Mouse (Mus musculus): ENCODE data around the gene Dcps. TPM values are rescaled to one million over a fixed set of nuclear protein-coding genes. Genes with fewer than 3 reads are reported as not detected.

Gene Dcps
- 70.9 and 72.5 TPM in 2 replicates for polyA plus RNA-seq (2015; fragmentation: Nextera tagmentation; extraction: Ambion mirVana)

GRCm38 (mm10) chr9:35175251-35176123 lies at the start of gene Dcps:
Gene Dcps (minus strand): TSS chr9:35176061.
- peak within 1 kb of the TSS; percentile 87 for H3K27ac ChIP-seq (replicated peaks)
- peaks cover 18% of the 10 kb centered on the region for H3K4me1 ChIP-seq (replicated peaks)
- no peaks in the 10 kb centered on the region for H3K9me3 ChIP-seq
- peak within 1 kb of the TSS; percentile 82 for H3K4me2 ChIP-seq
- ATAC-seq (ENCODE audit: low read depth): peak; percentile 98
- WGBS: under 1% methylated on average over 38 of the region's 38 CpGs
- no peaks in the 10 kb centered on the region for H3K27me3 ChIP-seq
- H3K9ac ChIP-seq: peak within 1 kb of the TSS; percentile 69
- peak within 1 kb of the TSS; percentile 56 for H3K4me3 ChIP-seq
- H3K36me3 ChIP-seq: 0 out of 2 replicates have a peak, but pooled peaks cover 5% of the 10 kb centered on the region

- H3K27me3 ChIP-seq: no peaks in the 10 kb centered on the region
- ATAC-seq (ENCODE audit: low read depth): no peak
- no peaks in the 10 kb centered on the region for H3K9me3 ChIP-seq
- H3K4me1 ChIP-seq (replicated peaks): no peaks in the 10 kb centered on the region
- WGBS: 95% methylated on average over 3 of the region's 3 CpGs
- no peak overlapping the region for H3K9ac ChIP-seq
- no peak overlapping the region for H3K27ac ChIP-seq (replicated peaks)
- H3K36me3 ChIP-seq: peaks cover 67% of the 10 kb centered on the region
- no peak overlapping the region for H3K4me3 ChIP-seq
- H3K4me2 ChIP-seq: no peak overlapping the region
Measured at GRCm38 (mm10) chr9:35223466-35223865, 47.6 kb upstream of the Dcps start.

GRCm38 (mm10) chr9:35217963-35218362 lies 42.1 kb upstream of the Dcps start:
- Histone ChIP-seq H3K36me3 (peaks cover 91% of the 10 kb centered on the region), H3K9ac (no peak overlapping the region), H3K27me3 (no peaks in the 10 kb centered on the region), H3K4me2 (no peak overlapping the region), H3K4me1 (replicated peaks) (no peaks in the 10 kb centered on the region), H3K27ac (replicated peaks) (no peak overlapping the region), H3K9me3 (no peaks in the 10 kb centered on the region), H3K4me3 (no peak overlapping the region)
- 83% methylated on average over 1 of the region's 1 CpGs for WGBS
- no peak for ATAC-seq (ENCODE audit: low read depth)

GRCm38 (mm10) chr9:35211573-35212511 lies 36.0 kb upstream of the Dcps start:
- Histone ChIP-seq H3K4me1 (replicated peaks) (peaks cover 24% of the 10 kb centered on the region), H3K4me2 (peak overlapping the region; percentile 76), H3K27me3 (no peaks in the 10 kb centered on the region), H3K4me3 (peak overlapping the region; percentile 79), H3K9me3 (no peaks in the 10 kb centered on the region), H3K36me3 (peaks cover 63% of the 10 kb centered on the region), H3K9ac (peak overlapping the region; percentile 84), H3K27ac (replicated peaks) (peak overlapping the region; percentile 68)
- 37% methylated on average over 26 of the region's 26 CpGs for WGBS
- ATAC-seq (ENCODE audit: low read depth): no peak

GRCm38 (mm10) chr9:35210542-35211474 lies 34.9 kb upstream of the Dcps start, which contains the start of gene Foxred1:
Gene Foxred1 (minus strand): TSS chr9:35211055.
- Histone ChIP-seq H3K4me3 (peak within 1 kb of the TSS; percentile 79), H3K9ac (peak within 1 kb of the TSS; percentile 89), H3K27me3 (no peaks in the 10 kb centered on the region), H3K9me3 (no peaks in the 10 kb centered on the region), H3K4me1 (replicated peaks) (peaks cover 24% of the 10 kb centered on the region), H3K36me3 (peaks cover 64% of the 10 kb centered on the region), H3K4me2 (peak within 1 kb of the TSS; percentile 84), H3K27ac (replicated peaks) (peak within 1 kb of the TSS; percentile 95)
- ATAC-seq (ENCODE audit: low read depth): peak; percentile 100
- under 1% methylated on average over 72 of the region's 72 CpGs for WGBS

- Histone ChIP-seq H3K9ac (no peak overlapping the region), H3K4me3 (no peak overlapping the region), H3K4me2 (no peak overlapping the region), H3K4me1 (replicated peaks) (peaks cover 13% of the 10 kb centered on the region), H3K9me3 (no peaks in the 10 kb centered on the region), H3K27me3 (no peaks in the 10 kb centered on the region), H3K36me3 (peaks cover 55% of the 10 kb centered on the region), H3K27ac (replicated peaks) (no peak overlapping the region)
- ATAC-seq (ENCODE audit: low read depth): no peak
- WGBS: 97% methylated on average over 2 of the region's 2 CpGs
Measured at GRCm38 (mm10) chr9:35204421-35204820, 28.6 kb upstream of the Dcps start.

GRCm38 (mm10) chr9:35203536-35203935 lies 27.7 kb upstream of the Dcps start:
- WGBS: 66% methylated on average over 3 of the region's 3 CpGs
- no peak for ATAC-seq (ENCODE audit: low read depth)
- H3K27ac ChIP-seq (replicated peaks): no peak overlapping the region

GRCm38 (mm10) chr9:35200529-35201060 lies 24.7 kb upstream of the Dcps start:
- H3K4me1 ChIP-seq (replicated peaks): peaks cover 17% of the 10 kb centered on the region
- no peaks in the 10 kb centered on the region for H3K27me3 ChIP-seq
- no peaks in the 10 kb centered on the region for H3K9me3 ChIP-seq
- peak overlapping the region; percentile 59 for H3K4me3 ChIP-seq
- peaks cover 20% of the 10 kb centered on the region for H3K36me3 ChIP-seq
- 52% methylated on average over 9 of the region's 9 CpGs for WGBS
- peak overlapping the region; percentile 78; the same call in 1 of the 2 replicates for H3K9ac ChIP-seq
- no peak for ATAC-seq (ENCODE audit: low read depth)
- H3K4me2 ChIP-seq: peak overlapping the region; percentile 72
- H3K27ac ChIP-seq (replicated peaks): no peak overlapping the region; the same call in 1 of the 2 replicates

More at GRCm38 (mm10) chr9:35203536-35203935, 27.7 kb upstream of the Dcps start:
- Histone ChIP-seq H3K4me2 (no peak overlapping the region), H3K4me3 (no peak overlapping the region), H3K36me3 (peaks cover 49% of the 10 kb centered on the region), H3K4me1 (replicated peaks) (peaks cover 17% of the 10 kb centered on the region), H3K9me3 (no peaks in the 10 kb centered on the region), H3K27me3 (no peaks in the 10 kb centered on the region), H3K9ac (no peak overlapping the region)

GRCm38 (mm10) chr9:35199772-35200471 lies 24.1 kb upstream of the Dcps start, which contains the start of the genes Srpr and Tirap:
Gene Srpr (plus strand): TSS chr9:35200175.
Gene Tirap (minus strand): TSS chr9:35200291.
- under 1% methylated on average over 43 of the region's 44 CpGs for WGBS
- Histone ChIP-seq H3K9ac (peak within 1 kb of the TSS; percentile 78), H3K9me3 (no peaks in the 10 kb centered on the region), H3K27ac (replicated peaks) (no peak within 1 kb of the TSS; the same call in 1 of the 2 replicates), H3K27me3 (no peaks in the 10 kb centered on the region), H3K36me3 (peaks cover 13% of the 10 kb centered on the region), H3K4me1 (replicated peaks) (peaks cover 17% of the 10 kb centered on the region), H3K4me3 (peak within 1 kb of the TSS; percentile 59), H3K4me2 (peak within 1 kb of the TSS; percentile 72)
- peak; percentile 92 for ATAC-seq (ENCODE audit: low read depth)
